Mouse (Mus musculus) heart, adult 2 months (tissue): ENCODE measurements around the gene Hes7.

ENCODE experiments used
- CTCF ChIP-seq: fragments of 200-600 bp; IDR thresholded peaks from 2 replicates; pipeline ENCODE4 v1.8.1; 2022; ENCODE audit warnings: antibody characterized with exemption, mild to moderate bottlenecking, moderate library complexity
- EP300 ChIP-seq: fragments of 200-500 bp; IDR thresholded peaks from 2 replicates; pipeline ENCODE4 v1.6.1; 2011; ENCODE audit warnings: low read depth, low read length, control low read depth; ENCODE audit not compliant: insufficient read depth
- POLR2A ChIP-seq: fragments of 200-500 bp; IDR thresholded peaks from 2 replicates; pipeline ENCODE4 v1.6.1; 2011; ENCODE audit warnings: mild to moderate bottlenecking, low read depth, low read length, control low read depth; ENCODE audit not compliant: insufficient read depth

GRCm38 (mm10) chr11:69135361-69135760 is 15.2 kb downstream of the Hes7 start:
- TF ChIP-seq CTCF (no peak), EP300 (no peak), POLR2A (no peak)
